Comparison of ENCODE assay signal across 8 mouse cellular contexts in genomic region chr12:8500597-8501570, GRCm38 (mm10). TPM values are rescaled to one million over a fixed set of nuclear protein-coding genes. Genes with fewer than 3 reads are reported as not detected.
DNase-seq lines count a peak whose midpoint lies in the region; ATAC-seq and TF ChIP-seq lines count a peak whose summit lies in the region.

No protein-coding gene starts in this region.

- H3K4me2 ChIP-seq in midbrain, embryonic 14.5 days (ENCODE audit: low read length) = peak overlapping the region; percentile 88

- no peak for TF ChIP-seq POLR2A in kidney, adult 2 months (IDR thresholded peaks at IDR 0.05; ENCODE audit: low read depth, low read length)

- intact Hi-C loops in left cerebral cortex, postnatal 14 days (cut with DNase I) = loop anchor here (1.0 to 5.0 kb wide), 2 partner anchors 46 to 174 kb away; no protein-coding TSS in a partner anchor

- no peak for TF ChIP-seq CTCF in E14TG2a.4 (conservative IDR thresholded peaks at IDR 0.05; ENCODE audit: low read length)
- no peak for TF ChIP-seq CTCF in kidney, adult 2 months (conservative IDR thresholded peaks at IDR 0.05; ENCODE audit: insufficient read depth, insufficient read length, low read depth, low read length)

- no peaks in the 10 kb centered on the region for H3K36me3 ChIP-seq in E14TG2a.4 (ENCODE audit: insufficient read depth, low read length)
- no peaks in the 10 kb centered on the region for H3K36me3 ChIP-seq in kidney, adult 2 months (ENCODE audit: control insufficient read depth, insufficient read depth, low read length)
- H3K36me3 ChIP-seq in midbrain, embryonic 14.5 days (ENCODE audit: control insufficient read depth, insufficient read depth, low read length) = no peaks in the 10 kb centered on the region

- H3K9me3 ChIP-seq in E14TG2a.4 (ENCODE audit: low read length) = no peaks in the 10 kb centered on the region
- H3K9me3 ChIP-seq in midbrain, embryonic 14.5 days (ENCODE audit: control insufficient read depth, low read length) = no peaks in the 10 kb centered on the region

- H3K27me3 ChIP-seq in E14TG2a.4 (ENCODE audit: insufficient read depth, low read length) = peaks cover 15% of the 10 kb centered on the region
- H3K27me3 ChIP-seq in kidney, adult 2 months (replicated peaks; ENCODE audit: control insufficient read depth, insufficient read depth, low read length) = no peaks in the 10 kb centered on the region
- H3K27me3 ChIP-seq in midbrain, embryonic 14.5 days (ENCODE audit: control insufficient read depth, insufficient read depth, low read length) = no peaks in the 10 kb centered on the region

- peak overlapping the region; percentile 91 for H3K4me3 ChIP-seq in E14TG2a.4 (replicated peaks; ENCODE audit: low read length)
- peak overlapping the region; percentile 54 for H3K4me3 ChIP-seq in kidney, adult 2 months (ENCODE audit: insufficient read depth, low read depth, low read length)
- H3K4me3 ChIP-seq in midbrain, embryonic 14.5 days (replicated peaks; ENCODE audit: low read depth, low read length) = peak overlapping the region; percentile 91

- peak overlapping the region; percentile 67 for H3K27ac ChIP-seq in kidney, adult 2 months (ENCODE audit: insufficient read depth, low read depth, low read length)
- peak overlapping the region; percentile 100 for H3K27ac ChIP-seq in midbrain, embryonic 14.5 days (replicated peaks; ENCODE audit: low read depth, low read length)

- peaks cover 42% of the 10 kb centered on the region for H3K4me1 ChIP-seq in E14TG2a.4 (replicated peaks; ENCODE audit: low read depth, low read length)
- peaks cover 4% of the 10 kb centered on the region; the same call in 1 of the 2 replicates for H3K4me1 ChIP-seq in kidney, adult 2 months (ENCODE audit: control insufficient read depth, insufficient read depth, low read length)
- peaks cover 28% of the 10 kb centered on the region for H3K4me1 ChIP-seq in midbrain, embryonic 14.5 days (ENCODE audit: control insufficient read depth, insufficient read depth, low read length)

- peak overlapping the region; percentile 68 for H3K9ac ChIP-seq in midbrain, embryonic 14.5 days (replicated peaks; ENCODE audit: low read length)

- peak; percentile 11; the same call in 1 of the 2 replicates for ATAC-seq in granulocyte monocyte progenitor cell, adult 5-6 weeks (replicated peaks; ENCODE audit: poor library complexity, severe bottlenecking)
- ATAC-seq in midbrain, embryonic 14.5 days (ENCODE audit: low FRiP score, low TSS enrichment) = no peak

- peak; percentile 49 for DNase-seq in cerebellum, adult 11-12 months
- no peak for DNase-seq in cerebellum, postnatal 25 days
- DNase-seq in kidney, adult 2 months = peak; percentile 33
- peak; percentile 53 for DNase-seq in midbrain, embryonic 14.5 days
- DNase-seq in left cerebral cortex, postnatal 14 days (ENCODE audit: low spot score in 2 of 2) = no peak
- DNase-seq in frontal cortex, postnatal 10 days (ENCODE audit: low spot score in 2 of 2) = no peak

- WGBS in kidney, adult 2 months = 54% methylated on average over 17 of the region's 17 CpGs
- 44% methylated on average over 17 of the region's 17 CpGs for WGBS in midbrain, embryonic 14.5 days

RNA-seq across cellular contexts. Expression of gene Rhob, which starts 1.1 kb away (rescaled TPM):
- 75.2 and 78.3 TPM in 2 replicates for total RNA-seq in granulocyte monocyte progenitor cell, adult 5-6 weeks (2014; fragmentation: Nextera tagmentation)
- total RNA-seq in granulocyte monocyte progenitor cell, adult 5-6 weeks (2017) = 64.8 and 67.6 TPM in 2 replicates
- 128 and 145 TPM in 2 replicates for polyA plus RNA-seq in kidney, adult 2 months (2012; rRNA removed)
- polyA plus RNA-seq in midbrain, embryonic 14.5 days (2014; fragmentation: Nextera tagmentation; extraction: Ambion mirVana) = 111 and 116 TPM in 2 replicates
- total RNA-seq in left cerebral cortex, postnatal 14 days (2021) = 100 to 1,000 TPM; 287 to 352 TPM

Comparison
In these comparisons a context has a peak if more than half of its experiments do, and no peak if none do; other contexts are left out.
1. DNase-seq: peak in cerebellum, adult 11-12 months (single experiment), kidney, adult 2 months (single experiment) and midbrain, embryonic 14.5 days (single experiment); none in cerebellum, postnatal 25 days (0 of 2), left cerebral cortex, postnatal 14 days (0 of 2) and frontal cortex, postnatal 10 days (0 of 2).
2. Peak in every context shown above with its lines, with median percentiles within 50 percentile points of each other: H3K4me3 ChIP-seq.